Mouse (Mus musculus) hindbrain, embryonic 13.5 days (tissue): ENCODE measurements around the gene Ccdc85b. TPM values are rescaled to one million over a fixed set of nuclear protein-coding genes. Genes with fewer than 3 reads are reported as not detected.

Experiments used
- ATAC-seq: fragments of 200-750 bp; cut with Nextera tagmentation; 2 replicates; pipeline ENCODE4 v1.8.0; 2017; ENCODE audit warnings: moderate TSS enrichment; ENCODE audit not compliant: low FRiP score
- H3K27ac ChIP-seq: fragments of 300-500 bp; sonication (generic); 2 replicates; pipeline ENCODE4 v1.5.1; 2015; ENCODE audit warnings: inconsistent platforms, mild to moderate bottlenecking, moderate library complexity
- H3K27me3 ChIP-seq: fragments of 300-500 bp; sonication (generic); 2 replicates; pipeline ENCODE4 v1.6.1; 2015; ENCODE audit warnings: mild to moderate bottlenecking, inconsistent platforms
- H3K36me3 ChIP-seq: fragments of 300-500 bp; sonication (generic); 2 replicates; pipeline ENCODE4 v1.6.1; 2015; ENCODE audit warnings: mild to moderate bottlenecking, inconsistent platforms
- H3K4me1 ChIP-seq: fragments of 300-500 bp; sonication (generic); replicated peaks from 2 replicates; pipeline ENCODE4 v1.6.1; 2015; ENCODE audit warnings: inconsistent platforms
- H3K4me2 ChIP-seq: fragments of 300-500 bp; sonication (generic); 2 replicates; pipeline ENCODE4 v1.6.1; 2015; ENCODE audit warnings: inconsistent platforms, mild to moderate bottlenecking, moderate library complexity
- H3K4me3 ChIP-seq: fragments of 300-500 bp; sonication (generic); 2 replicates; pipeline ENCODE4 v1.5.1; 2015; ENCODE audit warnings: mild to moderate bottlenecking, inconsistent platforms
- H3K9ac ChIP-seq: fragments of 300-500 bp; sonication (generic); 2 replicates; pipeline ENCODE4 v1.6.1; 2015; ENCODE audit warnings: mild to moderate bottlenecking, inconsistent platforms
- H3K9me3 ChIP-seq: fragments of 300-500 bp; sonication (generic); 2 replicates; pipeline ENCODE4 v1.6.1; 2016; ENCODE audit warnings: inconsistent platforms
- WGBS: fragments of 180-500 bp; shearing (Covaris S2); methylation state at CpG from one replicate; pipeline ENCODE4 v1.1.7; 2015; 5-methylcytosine and 5-hydroxymethylcytosine counted together
- polyA plus RNA-seq: library from polyadenylated mRNA; unstranded; fragments of >200 nt; fragmentation: Nextera tagmentation; extraction: Ambion mirVana; gene quantifications from 2 replicates; pipeline ENCODE4 v1.2.1, GENCODE M21; 2015

Ccdc85b gene
- polyA plus RNA-seq, 1 experiment from 2014 or later, result 10.2 TPM

GRCm38 (mm10) chr19:5477004-5477667 lies 19.4 kb upstream of the Ccdc85b start:
- Histone ChIP-seq H3K9ac (no peak overlapping the region), H3K4me2 (no peak overlapping the region), H3K4me1 (peaks cover 24% of the 10 kb centered on the region), H3K4me3 (no peak overlapping the region), H3K36me3 (peaks cover 44% of the 10 kb centered on the region), H3K27me3 (no peaks in the 10 kb centered on the region), H3K27ac (no peak overlapping the region), H3K9me3 (no peaks in the 10 kb centered on the region)
- 87% methylated on average over 10 of the region's 10 CpGs for WGBS
- ATAC-seq, result no peak

- peak overlapping the region; percentile 95 for H3K4me2 ChIP-seq
- ATAC-seq, result no peak
- H3K36me3 ChIP-seq, result peaks cover 25% of the 10 kb centered on the region
- H3K9me3 ChIP-seq, result no peaks in the 10 kb centered on the region
- peak overlapping the region; percentile 58 for H3K4me3 ChIP-seq
- H3K27me3 ChIP-seq, result no peaks in the 10 kb centered on the region
- H3K4me1 ChIP-seq, result peaks cover 28% of the 10 kb centered on the region
- 22% methylated on average over 13 of the region's 13 CpGs for WGBS
- H3K9ac ChIP-seq, result peak overlapping the region; percentile 86
- peak overlapping the region; percentile 69 for H3K27ac ChIP-seq
Measured at GRCm38 (mm10) chr19:5475069-5475714, 17.5 kb upstream of the Ccdc85b start.

GRCm38 (mm10) chr19:5474281-5475068 lies 16.8 kb upstream of the Ccdc85b start:
- Histone ChIP-seq H3K4me2 (peak overlapping the region; percentile 95), H3K9me3 (no peaks in the 10 kb centered on the region), H3K4me1 (peaks cover 28% of the 10 kb centered on the region), H3K27ac (peak overlapping the region; percentile 69), H3K27me3 (no peaks in the 10 kb centered on the region), H3K36me3 (peaks cover 19% of the 10 kb centered on the region), H3K9ac (peak overlapping the region; percentile 86), H3K4me3 (peak overlapping the region; percentile 58)
- under 1% methylated on average over 46 of the region's 68 CpGs for WGBS
- ATAC-seq, result peak; percentile 60

- Histone ChIP-seq H3K9me3 (no peaks in the 10 kb centered on the region), H3K4me2 (peak within 1 kb of the TSS; percentile 95), H3K4me1 (peaks cover 28% of the 10 kb centered on the region), H3K27ac (peak within 1 kb of the TSS; percentile 69), H3K27me3 (no peaks in the 10 kb centered on the region), H3K9ac (peak within 1 kb of the TSS; percentile 86), H3K4me3 (peak within 1 kb of the TSS; percentile 58), H3K36me3 (peaks cover 11% of the 10 kb centered on the region)
- peak; percentile 58 for ATAC-seq
- WGBS, result 3% methylated on average over 22 of the region's 22 CpGs
Measured at GRCm38 (mm10) chr19:5473720-5474119, 16.0 kb upstream of the Ccdc85b start, which contains the start of gene Efemp2. TSS of gene Efemp2 (plus strand) at chr19:5473954.

- 79% methylated on average over 3 of the region's 3 CpGs for WGBS
- H3K9me3 ChIP-seq, result no peaks in the 10 kb centered on the region
Measured at GRCm38 (mm10) chr19:5472857-5473256, 15.2 kb upstream of the Ccdc85b start.

GRCm38 (mm10) chr19:5471846-5472245 lies 14.2 kb upstream of the Ccdc85b start:
- H3K4me2 ChIP-seq, result no peak overlapping the region
- ATAC-seq, result no peak
- H3K4me3 ChIP-seq, result no peak overlapping the region
- no peak overlapping the region for H3K27ac ChIP-seq
- peaks cover 28% of the 10 kb centered on the region for H3K4me1 ChIP-seq
- no peaks in the 10 kb centered on the region for H3K27me3 ChIP-seq
- H3K36me3 ChIP-seq, result peaks cover 16% of the 10 kb centered on the region
- H3K9ac ChIP-seq, result no peak overlapping the region
- WGBS, result 50% methylated on average over 5 of the region's 5 CpGs
- no peaks in the 10 kb centered on the region for H3K9me3 ChIP-seq

More at GRCm38 (mm10) chr19:5472857-5473256, 15.2 kb upstream of the Ccdc85b start:
- Histone ChIP-seq H3K27me3 (no peaks in the 10 kb centered on the region), H3K9ac (no peak overlapping the region), H3K36me3 (peaks cover 11% of the 10 kb centered on the region), H3K4me1 (peaks cover 28% of the 10 kb centered on the region), H3K4me2 (no peak overlapping the region), H3K4me3 (no peak overlapping the region), H3K27ac (no peak overlapping the region)
- no peak for ATAC-seq

- Histone ChIP-seq H3K27me3 (no peaks in the 10 kb centered on the region), H3K36me3 (peaks cover 51% of the 10 kb centered on the region), H3K4me2 (no peak within 1 kb of the TSS)
Measured at GRCm38 (mm10) chr19:5468374-5468773, 10.7 kb upstream of the Ccdc85b start, which contains the start of gene Ctsw. TSS of gene Ctsw (minus strand) at chr19:5468507.

GRCm38 (mm10) chr19:5466916-5467500 lies 9.3 kb upstream of the Ccdc85b start:
- peaks cover 64% of the 10 kb centered on the region for H3K36me3 ChIP-seq
- 93% methylated on average over 6 of the region's 6 CpGs for WGBS
- H3K4me2 ChIP-seq, result no peak overlapping the region
- ATAC-seq, result no peak
- H3K27ac ChIP-seq, result no peak overlapping the region
- H3K27me3 ChIP-seq, result no peaks in the 10 kb centered on the region
- H3K4me3 ChIP-seq, result no peak overlapping the region
- H3K9me3 ChIP-seq, result no peaks in the 10 kb centered on the region
- H3K4me1 ChIP-seq, result peaks cover 26% of the 10 kb centered on the region
- no peak overlapping the region for H3K9ac ChIP-seq

More at GRCm38 (mm10) chr19:5468374-5468773, 10.7 kb upstream of the Ccdc85b start, which contains the start of gene Ctsw:
- H3K4me1 ChIP-seq, result peaks cover 23% of the 10 kb centered on the region
- H3K27ac ChIP-seq, result no peak within 1 kb of the TSS
- no peak for ATAC-seq
- no peak within 1 kb of the TSS for H3K4me3 ChIP-seq
- H3K9me3 ChIP-seq, result no peaks in the 10 kb centered on the region
- H3K9ac ChIP-seq, result no peak within 1 kb of the TSS; the same call in 1 of the 2 replicates
- WGBS, result 70% methylated on average over 5 of the region's 5 CpGs

- Histone ChIP-seq H3K27me3 (no peaks in the 10 kb centered on the region), H3K9ac (peak overlapping the region; percentile 76; the same call in 1 of the 2 replicates), H3K4me3 (no peak overlapping the region), H3K27ac (no peak overlapping the region), H3K4me2 (no peak overlapping the region; the same call in 1 of the 2 replicates), H3K4me1 (peaks cover 36% of the 10 kb centered on the region), H3K36me3 (peaks cover 64% of the 10 kb centered on the region), H3K9me3 (no peaks in the 10 kb centered on the region)
- ATAC-seq, result no peak
- WGBS, result 95% methylated on average over 8 of the region's 8 CpGs
Measured at GRCm38 (mm10) chr19:5465037-5465436, 7.3 kb upstream of the Ccdc85b start.

GRCm38 (mm10) chr19:5463791-5464562 lies 6.3 kb upstream of the Ccdc85b start:
- Histone ChIP-seq H3K27ac (peak overlapping the region; percentile 74), H3K36me3 (peaks cover 64% of the 10 kb centered on the region), H3K4me3 (peak overlapping the region; percentile 37), H3K9ac (peak overlapping the region; percentile 76), H3K4me2 (peak overlapping the region; percentile 60), H3K4me1 (peaks cover 40% of the 10 kb centered on the region), H3K27me3 (peaks cover 5% of the 10 kb centered on the region), H3K9me3 (no peaks in the 10 kb centered on the region)
- 38% methylated on average over 15 of the region's 15 CpGs for WGBS
- peak; percentile 43 for ATAC-seq

GRCm38 (mm10) chr19:5463212-5463611 lies 5.5 kb upstream of the Ccdc85b start:
- Histone ChIP-seq H3K27me3 (peaks cover 11% of the 10 kb centered on the region), H3K9ac (no peak overlapping the region), H3K4me2 (no peak overlapping the region), H3K9me3 (no peaks in the 10 kb centered on the region), H3K36me3 (peaks cover 61% of the 10 kb centered on the region), H3K4me3 (no peak overlapping the region; the same call in 1 of the 2 replicates), H3K4me1 (peaks cover 41% of the 10 kb centered on the region), H3K27ac (no peak overlapping the region; the same call in 1 of the 2 replicates)
- ATAC-seq, result no peak
- whole genome bisulfite sequencing, result 89% methylated on average over 9 of the region's 9 CpGs
